Mouse (Mus musculus): ENCODE measurements around the gene Gm10271. TPM values are rescaled to one million over a fixed set of nuclear protein-coding genes. Genes with fewer than 3 reads are reported as not detected.
A peak's percentile ranks its signal among the peaks of the same experiment; 100 is the strongest.

Gene Gm10271
- polyA plus RNA-seq, 1 experiment from 2014 or later: not detected

DNA sequence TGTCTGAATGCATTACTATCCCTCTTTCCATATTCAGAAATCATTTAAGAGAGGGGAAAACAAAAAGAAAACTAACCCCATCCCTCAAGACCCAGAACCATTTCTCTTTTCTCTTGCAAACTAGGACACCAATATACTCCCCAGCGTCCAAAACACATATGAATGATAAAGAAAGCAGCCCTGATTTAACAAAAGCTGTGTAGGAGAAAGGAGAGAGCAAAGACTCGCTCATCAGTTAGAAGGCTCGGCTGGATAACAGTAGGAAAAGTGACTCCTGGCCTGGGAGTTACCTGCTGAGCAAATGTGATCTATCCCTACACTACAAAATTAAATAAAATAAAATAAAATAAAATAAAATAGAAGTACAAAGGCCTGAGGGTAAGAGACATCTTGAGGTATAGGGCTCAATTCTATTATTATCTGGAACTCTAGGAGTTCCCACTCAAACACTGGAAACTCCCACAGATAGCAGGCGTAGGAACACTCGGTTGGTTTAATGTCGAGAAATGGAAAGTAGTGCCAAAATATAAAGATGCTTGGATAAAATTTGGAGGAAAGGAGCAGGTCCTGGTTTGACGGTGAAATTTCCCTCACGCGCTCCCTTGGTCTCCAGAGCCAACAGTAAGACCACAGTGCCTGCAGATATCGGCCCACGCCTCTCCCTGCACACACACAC, 15.8 kb downstream of the Gm10271 start:
- Histone ChIP-seq H3K9ac (replicated peaks; ENCODE audit: low read length) (no peak overlapping the region), H3K4me1 (ENCODE audit: control insufficient read depth, insufficient read depth, low read length) (no peaks in the 10 kb centered on the region), H3K4me3 (ENCODE audit: low read depth, low read length) (no peak overlapping the region), H3K27me3 (ENCODE audit: control insufficient read depth, insufficient read depth, low read length) (no peaks in the 10 kb centered on the region), H3K9me3 (replicated peaks; ENCODE audit: control insufficient read depth, low read length) (no peaks in the 10 kb centered on the region), H3K4me2 (ENCODE audit: low read depth, low read length) (no peak overlapping the region), H3K36me3 (replicated peaks; ENCODE audit: control insufficient read depth, insufficient read depth, low read depth, low read length) (no peaks in the 10 kb centered on the region), H3K27ac (replicated peaks; ENCODE audit: low read depth, low read length) (no peak overlapping the region)
- DNase-seq (ENCODE audit: low spot score): no peak
- ATAC-seq (replicated peaks; ENCODE audit: insufficient number of reproducible peaks, low FRiP score, low TSS enrichment, low read depth): no peak
- WGBS: 87% methylated on average over 11 of the region's 11 CpGs

DNA sequence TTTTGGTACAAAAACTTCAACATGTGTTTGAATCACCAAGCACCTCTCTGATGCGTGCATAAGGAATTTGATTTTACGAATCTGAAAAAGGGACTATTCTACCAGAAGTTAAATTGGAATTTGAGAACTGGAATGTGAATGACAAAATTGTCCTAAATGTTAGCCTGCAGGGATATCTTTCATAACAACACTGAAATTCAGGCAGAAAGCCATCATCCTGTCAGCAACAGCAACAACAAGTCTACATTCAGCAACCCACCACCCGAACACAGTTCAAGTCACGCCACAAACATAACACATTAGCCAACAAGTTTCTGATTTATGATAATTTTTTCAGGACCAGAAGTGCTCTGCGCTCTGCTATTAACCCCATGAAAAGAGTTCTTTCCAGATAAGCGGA, 17.2 kb downstream of the Gm10271 start:
- no peaks in the 10 kb centered on the region for H3K36me3 ChIP-seq (replicated peaks; ENCODE audit: control insufficient read depth, insufficient read depth, low read depth, low read length)
- 93% methylated on average over 6 of the region's 6 CpGs for WGBS
- no peaks in the 10 kb centered on the region for H3K9me3 ChIP-seq (replicated peaks; ENCODE audit: control insufficient read depth, low read length)
- DNase-seq (ENCODE audit: low spot score) (no peak), ATAC-seq (replicated peaks; ENCODE audit: insufficient number of reproducible peaks, low FRiP score, low TSS enrichment, low read depth) (no peak)
- no peak overlapping the region for H3K4me2 ChIP-seq (ENCODE audit: low read depth, low read length)
- no peak overlapping the region for H3K9ac ChIP-seq (replicated peaks; ENCODE audit: low read length)
- H3K4me1 ChIP-seq (ENCODE audit: control insufficient read depth, insufficient read depth, low read length): no peaks in the 10 kb centered on the region
- H3K27ac ChIP-seq (replicated peaks; ENCODE audit: low read depth, low read length): no peak overlapping the region
- H3K27me3 ChIP-seq (ENCODE audit: control insufficient read depth, insufficient read depth, low read length): no peaks in the 10 kb centered on the region
- no peak overlapping the region for H3K4me3 ChIP-seq (ENCODE audit: low read depth, low read length)

DNA sequence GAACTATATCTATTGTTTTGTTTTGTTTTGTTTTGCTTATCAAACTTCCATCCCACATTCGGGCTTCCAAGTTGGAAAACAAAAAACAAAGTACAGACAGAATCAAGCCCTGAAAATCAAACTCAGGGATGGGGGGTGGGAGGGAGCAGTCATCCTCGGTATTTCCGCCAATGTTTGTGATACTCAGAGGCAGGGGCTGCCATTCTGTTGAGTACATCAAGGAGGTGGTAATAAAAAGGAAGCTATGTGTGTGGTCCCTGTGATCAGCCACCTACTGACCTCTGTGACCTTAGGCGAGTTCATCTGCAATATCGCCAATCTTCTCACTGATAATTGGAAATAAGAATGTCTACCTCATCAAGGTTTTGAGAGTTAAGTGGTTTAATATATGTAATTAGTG, 21.5 kb downstream of the Gm10271 start:
- Histone ChIP-seq H3K27me3 (ENCODE audit: control insufficient read depth, insufficient read depth, low read length) (no peaks in the 10 kb centered on the region), H3K27ac (replicated peaks; ENCODE audit: low read depth, low read length) (no peak overlapping the region), H3K4me1 (ENCODE audit: control insufficient read depth, insufficient read depth, low read length) (no peaks in the 10 kb centered on the region), H3K9ac (replicated peaks; ENCODE audit: low read length) (no peak overlapping the region), H3K4me3 (ENCODE audit: low read depth, low read length) (peak overlapping the region; percentile 78; the same call in 1 of the 2 replicates), H3K9me3 (replicated peaks; ENCODE audit: control insufficient read depth, low read length) (no peaks in the 10 kb centered on the region), H3K36me3 (replicated peaks; ENCODE audit: control insufficient read depth, insufficient read depth, low read depth, low read length) (no peaks in the 10 kb centered on the region), H3K4me2 (ENCODE audit: low read depth, low read length) (no peak overlapping the region; the same call in 1 of the 2 replicates)
- no peak for ATAC-seq (replicated peaks; ENCODE audit: insufficient number of reproducible peaks, low FRiP score, low TSS enrichment, low read depth)
- DNase-seq (ENCODE audit: low spot score): no peak
- 18% methylated on average over 5 of the region's 5 CpGs for WGBS

DNA sequence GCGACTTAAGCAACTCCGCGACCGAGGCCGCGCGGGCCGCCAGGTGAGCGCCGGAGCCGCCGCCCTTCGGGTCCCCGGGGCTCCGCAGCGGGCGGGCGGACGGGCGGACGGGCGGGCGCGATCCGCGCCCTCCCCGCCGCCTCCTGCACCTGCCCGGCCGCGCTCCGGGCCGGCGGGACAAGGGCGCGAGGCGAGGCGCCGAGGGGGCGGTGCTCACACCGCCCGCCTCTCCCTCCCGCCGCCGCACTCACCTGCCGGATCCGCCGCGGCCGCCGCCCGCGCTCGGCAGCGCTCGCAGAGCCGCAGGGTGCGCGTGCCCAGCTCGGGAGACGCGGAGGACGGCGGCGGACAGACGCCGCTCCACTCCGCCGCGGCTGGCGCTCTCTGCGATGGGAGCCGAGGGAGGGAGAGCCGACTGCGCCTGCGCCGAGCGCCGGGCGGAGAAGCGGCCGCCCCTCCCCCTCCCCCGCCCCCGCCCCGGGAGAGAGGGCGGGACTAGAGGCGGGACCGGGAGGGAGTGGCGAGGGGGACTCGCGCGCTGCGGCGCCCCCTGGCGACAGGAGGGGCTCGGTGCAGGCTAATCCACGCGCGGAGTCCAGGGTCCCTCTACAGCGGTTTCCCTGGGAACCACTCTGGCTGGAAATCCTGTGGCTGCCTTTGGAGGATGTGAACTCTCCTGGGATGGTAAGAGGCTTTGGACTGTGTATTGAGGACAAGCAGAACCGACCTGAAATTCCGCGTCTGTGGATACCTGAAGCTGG, 22.2 kb downstream of the Gm10271 start, which contains the start of gene Rab3ip:
TSS of gene Rab3ip (minus strand) at position 761 of the 761 bp plus-strand sequence.
- Histone ChIP-seq H3K4me3 (ENCODE audit: low read depth, low read length) (peak within 1 kb of the TSS; percentile 78), H3K27ac (replicated peaks; ENCODE audit: low read depth, low read length) (peak within 1 kb of the TSS; percentile 72), H3K27me3 (ENCODE audit: control insufficient read depth, insufficient read depth, low read length) (no peaks in the 10 kb centered on the region), H3K36me3 (replicated peaks; ENCODE audit: control insufficient read depth, insufficient read depth, low read depth, low read length) (no peaks in the 10 kb centered on the region), H3K4me1 (ENCODE audit: control insufficient read depth, insufficient read depth, low read length) (no peaks in the 10 kb centered on the region), H3K9me3 (replicated peaks; ENCODE audit: control insufficient read depth, low read length) (no peaks in the 10 kb centered on the region), H3K9ac (replicated peaks; ENCODE audit: low read length) (peak within 1 kb of the TSS; percentile 82), H3K4me2 (ENCODE audit: low read depth, low read length) (peak within 1 kb of the TSS; percentile 82)
- ATAC-seq (replicated peaks; ENCODE audit: insufficient number of reproducible peaks, low FRiP score, low TSS enrichment, low read depth): peak; percentile 90
- DNase-seq (ENCODE audit: low spot score): peak; percentile 93
- WGBS: 1% methylated on average over 52 of the region's 103 CpGs

DNA sequence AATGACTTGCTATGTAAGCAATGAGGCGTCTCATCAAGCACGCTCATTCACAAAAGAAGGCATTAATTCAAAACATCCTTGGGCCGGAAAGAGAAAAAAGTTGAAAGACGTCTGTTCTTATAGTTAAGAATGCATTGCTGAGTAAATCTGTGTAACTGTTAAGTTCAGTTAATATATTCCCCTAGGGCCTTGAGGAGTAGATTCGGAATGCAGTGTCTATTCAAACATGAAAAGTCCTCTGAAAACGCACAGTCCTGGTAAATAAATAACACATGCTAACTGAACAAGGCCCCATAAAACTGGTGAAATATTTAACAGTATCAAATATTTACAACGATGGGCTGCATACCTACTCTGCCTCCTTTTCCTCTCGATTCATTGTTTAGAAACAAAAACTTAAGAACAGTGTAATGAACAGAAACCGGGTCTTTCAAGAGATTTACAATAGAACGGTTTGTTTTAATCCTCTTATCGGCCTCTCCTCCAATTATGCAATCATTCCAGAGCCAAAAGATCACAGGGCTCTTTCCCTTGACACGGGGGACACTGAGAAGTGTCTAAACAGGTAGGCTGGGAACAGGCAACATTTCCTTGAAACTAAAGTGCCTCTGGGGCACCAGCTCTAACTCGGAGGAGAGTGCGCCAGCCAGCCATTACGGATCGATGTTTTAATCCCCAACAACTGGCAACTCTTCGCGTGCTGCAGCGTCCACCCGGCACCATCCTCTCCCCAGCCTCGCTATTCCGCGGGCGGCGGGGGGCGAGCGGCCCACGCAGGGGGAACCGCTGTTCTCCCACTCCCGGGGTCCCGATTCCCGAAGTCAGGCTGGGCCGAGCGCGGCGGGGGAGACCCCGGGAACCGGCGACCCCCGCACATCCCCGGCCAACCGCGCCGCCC, 23.0 kb downstream of the Gm10271 start:
- H3K36me3 ChIP-seq (replicated peaks; ENCODE audit: control insufficient read depth, insufficient read depth, low read depth, low read length): no peaks in the 10 kb centered on the region
- H3K27ac ChIP-seq (replicated peaks; ENCODE audit: low read depth, low read length): peak overlapping the region; percentile 72
- H3K9ac ChIP-seq (replicated peaks; ENCODE audit: low read length): peak overlapping the region; percentile 82
- H3K4me2 ChIP-seq (ENCODE audit: low read depth, low read length): peak overlapping the region; percentile 82
- H3K4me3 ChIP-seq (ENCODE audit: low read depth, low read length): peak overlapping the region; percentile 78
- H3K9me3 ChIP-seq (replicated peaks; ENCODE audit: control insufficient read depth, low read length): no peaks in the 10 kb centered on the region
- no peaks in the 10 kb centered on the region for H3K4me1 ChIP-seq (ENCODE audit: control insufficient read depth, insufficient read depth, low read length)
- ATAC-seq (replicated peaks; ENCODE audit: insufficient number of reproducible peaks, low FRiP score, low TSS enrichment, low read depth) (peak; percentile 30), DNase-seq (ENCODE audit: low spot score) (peak; percentile 58)
- H3K27me3 ChIP-seq (ENCODE audit: control insufficient read depth, insufficient read depth, low read length): no peaks in the 10 kb centered on the region
- WGBS: under 1% methylated on average over 33 of the region's 44 CpGs

DNA sequence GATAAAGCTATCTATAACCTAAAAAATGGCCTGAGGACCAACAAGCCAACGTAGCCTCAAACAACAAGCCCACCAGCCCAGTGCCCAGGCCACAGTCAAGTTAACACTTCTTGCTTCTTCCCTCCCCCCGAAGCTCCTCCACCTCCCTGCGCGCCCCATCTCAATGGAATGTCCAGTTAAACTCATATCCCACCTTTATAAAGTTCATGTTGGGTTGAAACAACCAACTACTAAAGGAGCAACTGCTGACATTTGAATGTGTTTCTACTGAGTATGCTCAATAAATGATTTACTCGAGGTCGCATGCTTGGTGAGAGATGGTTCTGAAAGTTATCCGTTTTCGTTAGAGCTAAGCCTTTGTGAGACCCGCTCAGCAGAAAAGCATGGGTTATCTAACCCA, 24.0 kb downstream of the Gm10271 start:
- H3K27ac ChIP-seq (replicated peaks; ENCODE audit: low read depth, low read length): no peak overlapping the region
- no peaks in the 10 kb centered on the region for H3K36me3 ChIP-seq (replicated peaks; ENCODE audit: control insufficient read depth, insufficient read depth, low read depth, low read length)
- peak overlapping the region; percentile 82; the same call in 1 of the 2 replicates for H3K4me2 ChIP-seq (ENCODE audit: low read depth, low read length)
- 83% methylated on average over 9 of the region's 9 CpGs for WGBS
- DNase-seq (ENCODE audit: low spot score) (no peak), ATAC-seq (replicated peaks; ENCODE audit: insufficient number of reproducible peaks, low FRiP score, low TSS enrichment, low read depth) (no peak)
- H3K9ac ChIP-seq (replicated peaks; ENCODE audit: low read length): no peak overlapping the region
- no peaks in the 10 kb centered on the region for H3K27me3 ChIP-seq (ENCODE audit: control insufficient read depth, insufficient read depth, low read length)
- no peaks in the 10 kb centered on the region for H3K9me3 ChIP-seq (replicated peaks; ENCODE audit: control insufficient read depth, low read length)
- no peak overlapping the region for H3K4me3 ChIP-seq (ENCODE audit: low read depth, low read length)
- H3K4me1 ChIP-seq (ENCODE audit: control insufficient read depth, insufficient read depth, low read length): no peaks in the 10 kb centered on the region

DNA sequence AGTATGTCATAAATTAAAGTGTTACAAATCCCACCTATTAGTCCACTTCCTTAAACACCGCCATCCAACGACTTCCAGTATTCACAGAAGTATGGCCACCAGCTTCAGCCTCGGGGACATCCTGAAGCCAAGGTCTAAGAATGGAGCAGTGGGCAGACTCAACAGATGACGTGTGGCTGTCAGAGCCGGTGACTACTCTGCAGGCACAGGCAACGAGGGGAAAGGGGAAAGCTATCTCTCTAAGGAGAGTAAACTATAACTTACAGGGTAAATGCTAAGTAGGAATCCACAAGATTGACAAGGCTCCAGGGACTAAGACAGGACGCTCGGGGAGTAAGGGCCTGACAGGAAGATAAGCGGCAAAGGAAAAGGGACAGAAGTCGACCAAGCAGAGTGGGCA, 27.5 kb downstream of the Gm10271 start:
- H3K27ac ChIP-seq (replicated peaks; ENCODE audit: low read depth, low read length): no peak overlapping the region
- no peaks in the 10 kb centered on the region for H3K27me3 ChIP-seq (ENCODE audit: control insufficient read depth, insufficient read depth, low read length)
- 75% methylated on average over 10 of the region's 10 CpGs for WGBS
- no peak overlapping the region for H3K9ac ChIP-seq (replicated peaks; ENCODE audit: low read length)
- no peaks in the 10 kb centered on the region for H3K9me3 ChIP-seq (replicated peaks; ENCODE audit: control insufficient read depth, low read length)
- H3K4me1 ChIP-seq (ENCODE audit: control insufficient read depth, insufficient read depth, low read length): no peaks in the 10 kb centered on the region
- no peak for DNase-seq (ENCODE audit: low spot score)
- ATAC-seq (replicated peaks; ENCODE audit: insufficient number of reproducible peaks, low FRiP score, low TSS enrichment, low read depth): no peak
- no peak overlapping the region for H3K4me2 ChIP-seq (ENCODE audit: low read depth, low read length)
- no peak overlapping the region for H3K4me3 ChIP-seq (ENCODE audit: low read depth, low read length)
- no peaks in the 10 kb centered on the region; the same call in 1 of the 2 replicates for H3K36me3 ChIP-seq (replicated peaks; ENCODE audit: control insufficient read depth, insufficient read depth, low read depth, low read length)

Data from embryonic facial prominence, embryonic 11.5 days (tissue).